Mouse (Mus musculus) ES-Bruce4 (cell line): ENCODE results near the gene Me3.

Experiments used
- EP300 ChIP-seq: IDR thresholded peaks from 2 replicates; pipeline ENCODE4 v1.6.1; 2011; ENCODE audit warnings: low read depth, low read length; ENCODE audit not compliant: insufficient read depth
- POLR2A ChIP-seq: IDR thresholded peaks from one replicate; pipeline ENCODE4 v1.8.1; 2011; ENCODE audit warnings: low read length; ENCODE audit not compliant: insufficient read depth

DNA sequence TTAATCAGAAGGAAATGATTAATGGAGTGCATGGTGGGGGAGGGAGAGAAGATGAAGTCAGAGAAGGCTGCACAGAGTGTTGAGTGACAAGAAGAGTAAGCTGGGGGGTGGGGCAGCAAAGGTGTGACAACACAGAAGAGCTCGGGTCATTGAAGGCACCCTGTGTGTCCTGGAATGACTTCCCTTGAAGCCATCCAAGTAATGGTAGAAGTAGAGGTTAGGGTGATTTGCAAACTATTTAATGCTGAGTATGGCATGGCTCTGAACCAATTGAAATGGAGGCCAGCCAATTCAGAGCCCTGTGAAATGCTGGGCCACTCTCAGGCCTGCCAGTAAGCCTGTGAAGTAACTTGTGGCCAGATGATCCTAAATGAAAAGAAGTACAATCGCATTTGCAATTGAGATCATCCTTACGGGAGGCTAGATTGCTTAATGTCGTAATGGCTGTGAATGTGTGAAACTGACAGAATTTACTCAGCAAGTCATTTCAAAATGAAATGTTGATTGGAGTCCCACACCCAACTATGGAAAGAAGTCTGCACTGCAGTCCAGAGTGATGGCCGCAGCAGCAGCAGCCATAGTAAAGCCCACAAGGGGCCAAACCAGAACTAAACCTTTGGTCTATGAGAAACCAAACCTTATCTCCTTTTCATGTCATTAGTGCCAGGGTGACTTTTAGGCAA lies 67.6 kb downstream of the Me3 start:
- TF ChIP-seq POLR2A, result no peak
- no peak for TF ChIP-seq EP300
